9 mouse cellular contexts compared by ENCODE assay signal in the genomic region with DNA sequence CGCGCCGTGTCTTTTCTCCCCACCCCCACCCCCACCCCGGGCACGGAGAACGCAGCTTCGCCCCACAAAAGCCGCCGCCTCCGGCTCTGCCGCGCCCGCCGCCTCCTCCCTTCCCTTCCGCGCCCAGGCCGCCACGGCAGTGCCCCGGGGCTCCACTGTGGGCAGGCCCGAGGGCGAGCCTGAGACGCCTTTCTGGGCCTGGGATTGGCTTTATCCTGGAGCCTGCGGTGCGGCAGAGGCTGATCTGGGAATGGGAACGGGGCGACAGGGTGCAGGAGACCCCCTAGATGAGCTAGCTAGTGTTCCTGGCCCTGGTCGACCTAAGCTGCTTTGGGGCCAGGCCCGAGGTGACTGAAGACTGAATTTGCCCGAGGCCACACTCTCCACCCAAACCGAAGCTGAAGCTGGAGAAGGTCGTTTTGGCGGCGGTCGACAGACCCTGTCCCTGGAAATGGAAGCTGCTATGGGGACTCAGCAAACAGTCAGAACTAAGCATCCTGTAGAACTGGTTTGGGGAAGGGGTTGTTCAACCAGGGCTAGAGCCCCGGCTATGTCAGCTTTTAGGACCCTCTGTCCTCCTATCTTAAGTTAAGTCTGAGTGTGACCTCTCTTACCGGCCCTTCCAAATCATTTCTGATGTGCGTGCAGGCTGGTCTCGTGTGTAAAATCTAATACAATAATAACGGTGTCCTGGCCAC. TPM values are rescaled to one million over a fixed set of nuclear protein-coding genes. Genes with fewer than 3 reads are reported as not detected.
DNase-seq lines count a peak whose midpoint lies in the region; ATAC-seq and TF ChIP-seq lines count a peak whose summit lies in the region.
"Had no signal": no experiment of that assay in that cellular context is flagged by ENCODE, and none has a peak within 500 bp of the region (broad histone marks: within the 10 kb centered on the region; RNA-seq: fewer than 3 reads in every experiment).

No protein-coding gene starts in this region.

- H3K27me3 ChIP-seq in testis, adult 2 months (ENCODE audit: control insufficient read depth, insufficient read depth, low read length), result no peaks in the 10 kb centered on the region
- H3K27me3 ChIP-seq in forebrain, postnatal 0 days (ENCODE audit: insufficient read depth, low read length), result no peaks in the 10 kb centered on the region
- H3K27me3 ChIP-seq in intestine, postnatal 0 days (replicated peaks; ENCODE audit: control insufficient read depth, insufficient read depth, low read length), result no peaks in the 10 kb centered on the region

- peak; percentile 49 for ATAC-seq in forebrain, postnatal 0 days
- peak; percentile 60 for ATAC-seq in intestine, postnatal 0 days

- peak overlapping the region; percentile 61 for H3K27ac ChIP-seq in testis, adult 2 months (ENCODE audit: control insufficient read depth, insufficient read depth, low read depth, low read length)
- H3K27ac ChIP-seq in forebrain, postnatal 0 days (ENCODE audit: low read depth, low read length), result peak overlapping the region; percentile 96
- peak overlapping the region; percentile 86 for H3K27ac ChIP-seq in intestine, postnatal 0 days (ENCODE audit: low read depth, low read length)

- no peaks in the 10 kb centered on the region for H3K9me3 ChIP-seq in forebrain, postnatal 0 days (ENCODE audit: low read length)
- H3K9me3 ChIP-seq in intestine, postnatal 0 days (ENCODE audit: control insufficient read depth), result no peaks in the 10 kb centered on the region

- peak overlapping the region; percentile 67 for H3K4me2 ChIP-seq in forebrain, postnatal 0 days (ENCODE audit: low read depth)
- H3K4me2 ChIP-seq in intestine, postnatal 0 days (replicated peaks; ENCODE audit: low read depth), result peak overlapping the region; percentile 97

- no peak for TF ChIP-seq CTCF in testis, adult 2 months (IDR thresholded peaks at IDR 0.05; ENCODE audit: control insufficient read depth, insufficient read depth, insufficient replicate concordance, low read depth, low read length)
- TF ChIP-seq CTCF in forebrain, postnatal 0 days (IDR thresholded peaks at IDR 0.05; ENCODE audit: low read depth), result no peak
- no peak for TF ChIP-seq CTCF in intestine, postnatal 0 days (IDR thresholded peaks at IDR 0.05; ENCODE audit: low read depth)
- no peak for TF ChIP-seq CTCF in lung, adult 2 months (IDR thresholded peaks at IDR 0.05; ENCODE audit: insufficient read depth, low read length)

- peak overlapping the region; percentile 84 for H3K9ac ChIP-seq in forebrain, postnatal 0 days
- peak overlapping the region; percentile 77 for H3K9ac ChIP-seq in intestine, postnatal 0 days (ENCODE audit: low read depth, low read length)

- peak overlapping the region; percentile 91 for H3K4me3 ChIP-seq in testis, adult 2 months (ENCODE audit: control insufficient read depth, low read depth, low read length)
- peak overlapping the region; percentile 77 for H3K4me3 ChIP-seq in forebrain, postnatal 0 days (ENCODE audit: low read depth, low read length)
- H3K4me3 ChIP-seq in intestine, postnatal 0 days (ENCODE audit: low read depth, low read length), result peak overlapping the region; percentile 79
- peak overlapping the region; percentile 85 for H3K4me3 ChIP-seq in lung, adult 2 months (replicated peaks; ENCODE audit: extremely low read depth, low read depth, low read length)

- no peaks in the 10 kb centered on the region for H3K36me3 ChIP-seq in testis, adult 2 months (ENCODE audit: control insufficient read depth, insufficient read depth, low read length)
- H3K36me3 ChIP-seq in forebrain, postnatal 0 days (ENCODE audit: insufficient read depth), result no peaks in the 10 kb centered on the region
- H3K36me3 ChIP-seq in intestine, postnatal 0 days (ENCODE audit: control insufficient read depth, insufficient read depth), result no peaks in the 10 kb centered on the region

- no peak for DNase-seq in testis, postnatal 14 days (ENCODE audit: low spot score)
- peak; percentile 51 for DNase-seq in cerebellum, adult 8-10 months
- peak; percentile 63 for DNase-seq in forebrain, postnatal 0 days
- DNase-seq in lung, adult 2 months, result peak; percentile 61
- peak; percentile 26 for DNase-seq in ovary, postnatal 14 days (ENCODE audit: low spot score)
- no peak for DNase-seq in left cerebral cortex, adult 18-20 months (ENCODE audit: low spot score in 2 of 2)

- H3K4me1 ChIP-seq in testis, adult 2 months (ENCODE audit: control insufficient read depth, insufficient read depth, low read length), result peaks cover 16% of the 10 kb centered on the region
- H3K4me1 ChIP-seq in forebrain, postnatal 0 days (ENCODE audit: insufficient read depth), result peaks cover 10% of the 10 kb centered on the region; the same call in 1 of the 2 replicates
- H3K4me1 ChIP-seq in intestine, postnatal 0 days (replicated peaks; ENCODE audit: control insufficient read depth, insufficient read depth, low read length), result no peaks in the 10 kb centered on the region
- peaks cover 12% of the 10 kb centered on the region for H3K4me1 ChIP-seq in lung, adult 2 months (ENCODE audit: control insufficient read depth, insufficient read depth, low read length)

- WGBS in forebrain, postnatal 0 days, result 2% methylated on average over 29 of the region's 39 CpGs
- 2% methylated on average over 37 of the region's 39 CpGs for WGBS in intestine, postnatal 0 days
- under 1% methylated on average over 32 of the region's 39 CpGs for WGBS in lung, adult 2 months

- no peak for TF ChIP-seq POLR2A in testis, adult 2 months (IDR thresholded peaks at IDR 0.05; ENCODE audit: control insufficient read depth, low read depth, low read length)
- TF ChIP-seq POLR2A in lung, adult 2 months (IDR thresholded peaks at IDR 0.05; ENCODE audit: borderline replicate concordance, extremely low read depth, low read depth, low read length), result no peak

RNA-seq across cellular contexts. Expression of gene Ripor1, which starts 0.6 kb away (rescaled TPM):
- 5.4 and 6.3 TPM in 2 replicates for polyA plus RNA-seq in testis, adult 2 months (2012; rRNA removed)
- 9.2 and 10.6 TPM in 2 replicates for total RNA-seq in forebrain, postnatal 0 days (2014; rRNA removed)
- 37.2 and 37.4 TPM in 2 replicates for polyA plus RNA-seq in forebrain, postnatal 0 days (2015; fragmentation: Nextera tagmentation; extraction: Ambion mirVana)
- polyA plus RNA-seq in intestine, postnatal 0 days (2015; fragmentation: Nextera tagmentation; extraction: Ambion mirVana), result 10.2 and 10.3 TPM in 2 replicates
- 71.7 and 74.9 TPM in 2 replicates for polyA plus RNA-seq in lung, adult 2 months (2012; rRNA removed)
- total RNA-seq in left cerebral cortex, adult 18-20 months (2021), result 10 to 100 TPM; 70.6 to 84.6 TPM

RNA-seq across cellular contexts. Expression of gene Ctcf, which starts 30.7 kb away (rescaled TPM):
- polyA plus RNA-seq in testis, adult 2 months (2012; rRNA removed), result 6.8 and 7.2 TPM in 2 replicates
- total RNA-seq in forebrain, postnatal 0 days (2014; rRNA removed), result 39.5 and 52.5 TPM in 2 replicates
- polyA plus RNA-seq in forebrain, postnatal 0 days (2015; fragmentation: Nextera tagmentation; extraction: Ambion mirVana), result 67.9 and 86.0 TPM in 2 replicates
- 42.2 and 44.7 TPM in 2 replicates for polyA plus RNA-seq in intestine, postnatal 0 days (2015; fragmentation: Nextera tagmentation; extraction: Ambion mirVana)
- 17.2 and 17.9 TPM in 2 replicates for polyA plus RNA-seq in lung, adult 2 months (2012; rRNA removed)
- 10 to 100 TPM; 68.0 to 68.4 TPM for total RNA-seq in left cerebral cortex, adult 18-20 months (2021)

RNA-seq across cellular contexts. Expression of gene Agrp, which starts 31.6 kb away (rescaled TPM):
- polyA plus RNA-seq in testis, adult 2 months (2012; rRNA removed), result not detected in 2 replicates
- 1.5 TPM in 1 of 2 replicates, not detected in the other for total RNA-seq in forebrain, postnatal 0 days (2014; rRNA removed)
- 0.62 and 0.90 TPM in 2 replicates for polyA plus RNA-seq in forebrain, postnatal 0 days (2015; fragmentation: Nextera tagmentation; extraction: Ambion mirVana)
- 0.43 and 1.1 TPM in 2 replicates for polyA plus RNA-seq in intestine, postnatal 0 days (2015; fragmentation: Nextera tagmentation; extraction: Ambion mirVana)
- polyA plus RNA-seq in lung, adult 2 months (2012; rRNA removed), result 1.7 TPM in 2 replicates
- total RNA-seq in left cerebral cortex, adult 18-20 months (2021), result not detected
- total RNA-seq: neutrophil, adult 5-6 weeks had no signal

RNA-seq across cellular contexts. Expression of gene Atp6v0d1, which starts 39.8 kb away (rescaled TPM):
- 43.8 and 47.4 TPM in 2 replicates for polyA plus RNA-seq in testis, adult 2 months (2012; rRNA removed)
- total RNA-seq in forebrain, postnatal 0 days (2014; rRNA removed), result 179 TPM in 2 replicates
- 251 and 275 TPM in 2 replicates for polyA plus RNA-seq in forebrain, postnatal 0 days (2015; fragmentation: Nextera tagmentation; extraction: Ambion mirVana)
- polyA plus RNA-seq in intestine, postnatal 0 days (2015; fragmentation: Nextera tagmentation; extraction: Ambion mirVana), result 140 and 151 TPM in 2 replicates
- polyA plus RNA-seq in lung, adult 2 months (2012; rRNA removed), result 101 and 121 TPM in 2 replicates
- 100 to 1,000 TPM; 306 to 326 TPM for total RNA-seq in left cerebral cortex, adult 18-20 months (2021)

Comparison
In these comparisons a context has a peak if more than half of its experiments do, and no peak if none do; other contexts are left out.
1. DNase-seq: peak in cerebellum, adult 8-10 months (single experiment), forebrain, postnatal 0 days (single experiment), lung, adult 2 months (single experiment) and ovary, postnatal 14 days (single experiment); none in testis, postnatal 14 days (single experiment) and left cerebral cortex, adult 18-20 months (0 of 2).
2. Peak in every context shown above with its lines, with median percentiles within 50 percentile points of each other: H3K27ac ChIP-seq and H3K4me3 ChIP-seq.